Mouse (Mus musculus) lung, adult 2 months (tissue): Measurements from ENCODE around the gene Agtr1b.

Source experiments
- CTCF ChIP-seq: fragments of 200-500 bp; IDR thresholded peaks from 2 replicates; pipeline ENCODE4 v1.5.1; 2011; ENCODE audit warnings: mild to moderate bottlenecking, low read length, control low read depth; ENCODE audit not compliant: insufficient read depth
- POLR2A ChIP-seq: fragments of 200-500 bp; IDR thresholded peaks from 2 replicates; pipeline ENCODE4 v1.6.1; 2011; ENCODE audit warnings: low read depth, mild to moderate bottlenecking, control low read depth, low read length, borderline replicate concordance; ENCODE audit errors: extremely low read depth

DNA sequence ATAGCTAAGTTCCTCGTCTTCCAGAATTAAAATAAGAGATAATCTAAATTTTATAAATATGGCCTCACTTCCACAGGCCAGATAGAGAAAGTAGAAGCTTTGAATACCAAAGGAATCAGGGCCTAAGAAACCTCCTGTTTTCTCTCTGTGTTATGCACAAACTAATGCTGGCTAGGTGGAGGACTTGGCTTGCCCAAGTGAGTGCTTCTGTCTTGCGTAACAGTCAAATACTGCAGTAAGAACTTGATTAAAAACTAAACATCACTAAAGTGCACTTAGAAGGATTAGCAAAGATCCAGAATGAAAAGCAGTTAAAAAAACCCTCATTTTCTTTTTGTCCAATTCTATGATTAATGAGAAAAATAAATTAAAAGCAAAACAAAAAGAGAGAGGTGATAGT lies 78.2 kb downstream of the Agtr1b start:
- no peak for TF ChIP-seq CTCF
- TF ChIP-seq POLR2A, result no peak
